Mouse (Mus musculus): ENCODE results near the gene Psma6.

GRCm38 (mm10) chr12:55460900-55461299 is 76.9 kb downstream of the Psma6 start:
- TF ChIP-seq POLR2A (IDR thresholded peaks at IDR 0.05; ENCODE audit: low read depth, low read length) (no peak), CTCF (IDR thresholded peaks at IDR 0.05; ENCODE audit: extremely low read depth, insufficient read length, insufficient replicate concordance, low read depth, low read length) (no peak)

Data from small intestine, adult 2 months (tissue).